Mouse (Mus musculus): ENCODE data around the gene Gm4779. TPM values are rescaled to one million over a fixed set of nuclear protein-coding genes. Genes with fewer than 3 reads are reported as not detected.
"Not testable (repeated sequence)": the region's sequence is repeated elsewhere in the genome, so short reads cannot be mapped to it uniquely, and the experiment has no call there.

Gene Gm4779
- 0.19 and 0.35 TPM in 2 replicates for polyA plus RNA-seq (2015; fragmentation: Nextera tagmentation; extraction: Ambion mirVana)

- Histone ChIP-seq H3K36me3 (no peaks in the 10 kb centered on the region), H3K4me2 (no peak within 1 kb of the TSS), H3K9me3 (no peaks in the 10 kb centered on the region), H3K4me1 (no peaks in the 10 kb centered on the region), H3K9ac (no peak within 1 kb of the TSS), H3K27ac (no peak within 1 kb of the TSS), H3K27me3 (replicated peaks) (no peaks in the 10 kb centered on the region), H3K4me3 (replicated peaks) (no peak within 1 kb of the TSS)
- ATAC-seq (ENCODE audit: insufficient read depth, low FRiP score, low read depth), result no peak
- 92% methylated on average over 35 of the region's 35 CpGs for WGBS
Measured at GRCm38 (mm10) chrX:101794342-101794741, at the start of gene Gm4779, which contains the start of gene 8030474K03Rik. Gene Gm4779 (minus strand): TSS chrX:101794423. Gene 8030474K03Rik (plus strand): TSS chrX:101794656.

- not testable (repeated sequence) for H3K4me3 ChIP-seq (replicated peaks); ATAC-seq (ENCODE audit: insufficient read depth, low FRiP score, low read depth); H3K9ac ChIP-seq; H3K4me1 ChIP-seq; H3K27ac ChIP-seq; H3K36me3 ChIP-seq; H3K4me2 ChIP-seq; H3K9me3 ChIP-seq; H3K27me3 ChIP-seq (replicated peaks)
Measured at GRCm38 (mm10) chrX:101819980-101820379, 25.8 kb upstream of the Gm4779 start.

GRCm38 (mm10) chrX:101819163-101819562, 24.9 kb upstream of the Gm4779 start:
- no peaks in the 10 kb centered on the region for H3K4me1 ChIP-seq
- no peaks in the 10 kb centered on the region for H3K9me3 ChIP-seq
- no peak overlapping the region for H3K9ac ChIP-seq
- no peaks in the 10 kb centered on the region for H3K27me3 ChIP-seq (replicated peaks)
- H3K27ac ChIP-seq, result no peak overlapping the region
- no peak overlapping the region for H3K4me3 ChIP-seq (replicated peaks)
- no peak for ATAC-seq (ENCODE audit: insufficient read depth, low FRiP score, low read depth)
- WGBS, result 53% methylated on average over 1 of the region's 1 CpGs
- no peaks in the 10 kb centered on the region for H3K36me3 ChIP-seq
- no peak overlapping the region for H3K4me2 ChIP-seq

GRCm38 (mm10) chrX:101811750-101812149, 17.5 kb upstream of the Gm4779 start:
- no peak overlapping the region for H3K27ac ChIP-seq
- H3K36me3 ChIP-seq, result no peaks in the 10 kb centered on the region
- H3K9me3 ChIP-seq, result no peaks in the 10 kb centered on the region
- WGBS, result 69% methylated on average over 3 of the region's 3 CpGs
- no peak for ATAC-seq (ENCODE audit: insufficient read depth, low FRiP score, low read depth)
- H3K4me2 ChIP-seq, result no peak overlapping the region
- H3K4me1 ChIP-seq, result no peaks in the 10 kb centered on the region
- no peak overlapping the region for H3K4me3 ChIP-seq (replicated peaks)
- H3K9ac ChIP-seq, result no peak overlapping the region
- H3K27me3 ChIP-seq (replicated peaks), result no peaks in the 10 kb centered on the region

- Histone ChIP-seq H3K4me3 (replicated peaks) (no peak overlapping the region), H3K4me1 (no peaks in the 10 kb centered on the region), H3K9me3 (no peaks in the 10 kb centered on the region), H3K9ac (no peak overlapping the region), H3K4me2 (no peak overlapping the region), H3K36me3 (no peaks in the 10 kb centered on the region), H3K27me3 (replicated peaks) (no peaks in the 10 kb centered on the region), H3K27ac (no peak overlapping the region)
- no peak for ATAC-seq (ENCODE audit: insufficient read depth, low FRiP score, low read depth)
- 33% methylated on average over 2 of the region's 2 CpGs for WGBS
Measured at GRCm38 (mm10) chrX:101805512-101805911, 11.3 kb upstream of the Gm4779 start.

GRCm38 (mm10) chrX:101791551-101791950, 2.7 kb downstream of the Gm4779 start:
- 41% methylated on average over 4 of the region's 4 CpGs for WGBS
- no peaks in the 10 kb centered on the region for H3K27me3 ChIP-seq (replicated peaks)
- H3K4me1 ChIP-seq, result no peaks in the 10 kb centered on the region
- no peak overlapping the region for H3K27ac ChIP-seq
- no peaks in the 10 kb centered on the region for H3K36me3 ChIP-seq
- H3K9ac ChIP-seq, result no peak overlapping the region
- no peaks in the 10 kb centered on the region for H3K9me3 ChIP-seq
- H3K4me3 ChIP-seq (replicated peaks), result no peak overlapping the region
- ATAC-seq (ENCODE audit: insufficient read depth, low FRiP score, low read depth), result no peak
- H3K4me2 ChIP-seq, result no peak overlapping the region

GRCm38 (mm10) chrX:101772035-101772434, 22.2 kb downstream of the Gm4779 start:
- H3K27ac ChIP-seq, result no peak overlapping the region
- no peaks in the 10 kb centered on the region for H3K36me3 ChIP-seq
- H3K4me1 ChIP-seq, result no peaks in the 10 kb centered on the region
- peaks cover under 1% of the 10 kb centered on the region; the same call in 1 of the 2 replicates for H3K27me3 ChIP-seq (replicated peaks)
- no peak overlapping the region for H3K4me3 ChIP-seq (replicated peaks)
- ATAC-seq (ENCODE audit: insufficient read depth, low FRiP score, low read depth), result no peak
- no peaks in the 10 kb centered on the region for H3K9me3 ChIP-seq
- WGBS, result 37% methylated on average over 5 of the region's 5 CpGs
- no peak overlapping the region for H3K9ac ChIP-seq
- H3K4me2 ChIP-seq, result no peak overlapping the region

- H3K36me3 ChIP-seq, result no peaks in the 10 kb centered on the region
- H3K4me2 ChIP-seq, result no peak overlapping the region
- H3K4me3 ChIP-seq (replicated peaks), result no peak overlapping the region
- H3K27ac ChIP-seq, result no peak overlapping the region
- WGBS, result 57% methylated on average over 3 of the region's 3 CpGs
- no peaks in the 10 kb centered on the region for H3K4me1 ChIP-seq
- no peak overlapping the region for H3K9ac ChIP-seq
- H3K9me3 ChIP-seq, result no peaks in the 10 kb centered on the region
- H3K27me3 ChIP-seq (replicated peaks), result peaks cover 4% of the 10 kb centered on the region; the same call in 1 of the 2 replicates
- ATAC-seq (ENCODE audit: insufficient read depth, low FRiP score, low read depth), result no peak
Measured at GRCm38 (mm10) chrX:101770307-101770706, 23.9 kb downstream of the Gm4779 start.

- ATAC-seq (ENCODE audit: insufficient read depth, low FRiP score, low read depth), result no peak
- H3K4me3 ChIP-seq (replicated peaks), result no peak overlapping the region
- H3K27me3 ChIP-seq (replicated peaks), result peaks cover 4% of the 10 kb centered on the region; the same call in 1 of the 2 replicates
- H3K36me3 ChIP-seq, result no peaks in the 10 kb centered on the region
- no peaks in the 10 kb centered on the region for H3K4me1 ChIP-seq
- H3K4me2 ChIP-seq, result no peak overlapping the region
- no peak overlapping the region for H3K27ac ChIP-seq
- 70% methylated on average over 2 of the region's 2 CpGs for WGBS
- H3K9me3 ChIP-seq, result no peaks in the 10 kb centered on the region
- H3K9ac ChIP-seq, result no peak overlapping the region
Measured at GRCm38 (mm10) chrX:101769478-101769877, 24.7 kb downstream of the Gm4779 start.

- 63% methylated on average over 7 of the region's 7 CpGs for WGBS
- H3K27me3 ChIP-seq (replicated peaks), result peaks cover 4% of the 10 kb centered on the region; the same call in 1 of the 2 replicates
- no peak overlapping the region for H3K27ac ChIP-seq
- no peak overlapping the region for H3K9ac ChIP-seq
- H3K4me2 ChIP-seq, result no peak overlapping the region
- H3K9me3 ChIP-seq, result no peaks in the 10 kb centered on the region
- H3K4me1 ChIP-seq, result no peaks in the 10 kb centered on the region
- no peak overlapping the region for H3K4me3 ChIP-seq (replicated peaks)
- no peaks in the 10 kb centered on the region for H3K36me3 ChIP-seq
- no peak for ATAC-seq (ENCODE audit: insufficient read depth, low FRiP score, low read depth)
Measured at GRCm38 (mm10) chrX:101767280-101767679, 26.9 kb downstream of the Gm4779 start.

GRCm38 (mm10) chrX:101765111-101765510, 29.1 kb downstream of the Gm4779 start:
- H3K4me2 ChIP-seq, result no peak overlapping the region
- H3K4me1 ChIP-seq, result no peaks in the 10 kb centered on the region
- 76% methylated on average over 4 of the region's 4 CpGs for WGBS
- no peaks in the 10 kb centered on the region for H3K36me3 ChIP-seq
- H3K9ac ChIP-seq, result no peak overlapping the region
- peaks cover 4% of the 10 kb centered on the region; the same call in 1 of the 2 replicates for H3K27me3 ChIP-seq (replicated peaks)
- no peak for ATAC-seq (ENCODE audit: insufficient read depth, low FRiP score, low read depth)
- H3K4me3 ChIP-seq (replicated peaks), result no peak overlapping the region
- H3K9me3 ChIP-seq, result no peaks in the 10 kb centered on the region
- H3K27ac ChIP-seq, result no peak overlapping the region

GRCm38 (mm10) chrX:101764621-101765020, 29.6 kb downstream of the Gm4779 start:
- no peak overlapping the region for H3K27ac ChIP-seq
- H3K9ac ChIP-seq, result no peak overlapping the region
- H3K36me3 ChIP-seq, result no peaks in the 10 kb centered on the region
- H3K9me3 ChIP-seq, result no peaks in the 10 kb centered on the region
- WGBS, result 61% methylated on average over 5 of the region's 5 CpGs
- no peak overlapping the region for H3K4me3 ChIP-seq (replicated peaks)
- no peak for ATAC-seq (ENCODE audit: insufficient read depth, low FRiP score, low read depth)
- no peaks in the 10 kb centered on the region for H3K4me1 ChIP-seq
- 0 out of 2 replicates have a peak, but pooled peaks cover 4% of the 10 kb centered on the region for H3K27me3 ChIP-seq (replicated peaks)
- no peak overlapping the region for H3K4me2 ChIP-seq

GRCm38 (mm10) chrX:101754478-101754877, 39.7 kb downstream of the Gm4779 start:
- H3K9me3 ChIP-seq, result no peaks in the 10 kb centered on the region
- no peak for ATAC-seq (ENCODE audit: insufficient read depth, low FRiP score, low read depth)
- WGBS, result 68% methylated on average over 5 of the region's 5 CpGs
- no peak overlapping the region for H3K4me3 ChIP-seq (replicated peaks)
- H3K4me1 ChIP-seq, result no peaks in the 10 kb centered on the region
- H3K36me3 ChIP-seq, result no peaks in the 10 kb centered on the region
- H3K27me3 ChIP-seq (replicated peaks), result no peaks in the 10 kb centered on the region
- H3K27ac ChIP-seq, result no peak overlapping the region
- no peak overlapping the region for H3K9ac ChIP-seq
- H3K4me2 ChIP-seq, result no peak overlapping the region

Data from stomach, embryonic 15.5 days (tissue).